23 mouse cellular contexts compared by ENCODE assay signal in the genomic region with DNA sequence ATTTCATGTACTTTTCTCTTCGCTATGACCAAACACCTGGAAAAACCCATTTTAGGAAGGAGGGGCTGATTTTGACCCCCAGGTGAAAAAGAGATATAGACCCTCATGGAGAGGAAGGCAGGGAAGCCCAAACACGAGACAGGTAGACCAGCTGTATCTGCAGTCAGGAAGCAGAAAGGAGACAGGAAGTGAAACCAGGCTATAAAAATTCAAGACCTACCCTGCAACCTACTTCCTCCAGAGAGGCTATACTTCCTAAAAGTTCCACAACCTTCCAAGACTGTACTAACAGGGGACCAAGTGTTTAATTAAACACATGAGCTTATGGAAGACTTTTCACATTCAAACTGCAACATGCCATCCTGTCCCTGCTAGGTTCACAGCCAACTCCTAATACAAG.
DNase-seq lines count a peak whose midpoint lies in the region; ATAC-seq and TF ChIP-seq lines count a peak whose summit lies in the region.
"Had no signal": no experiment of that assay in that cellular context is flagged by ENCODE, and none has a peak within 500 bp of the region (broad histone marks: within the 10 kb centered on the region; RNA-seq: fewer than 3 reads in every experiment).

No protein-coding gene starts in this region.

- H3K9me3 ChIP-seq in heart, embryonic 15.5 days (replicated peaks): no peaks in the 10 kb centered on the region
- H3K9me3 ChIP-seq in lung, embryonic 14.5 days (ENCODE audit: low read depth, low read length): no peaks in the 10 kb centered on the region
- no peaks in the 10 kb centered on the region for H3K9me3 ChIP-seq in lung, postnatal 0 days (ENCODE audit: low read length)
- no peaks in the 10 kb centered on the region for H3K9me3 ChIP-seq in kidney, embryonic 16.5 days (ENCODE audit: low read length)
- H3K9me3 ChIP-seq: embryonic facial prominence, embryonic 13.5 days; limb, embryonic 10.5 days; megakaryocyte, embryonic 14.5 days; midbrain, embryonic 15.5 days had no signal

- no peaks in the 10 kb centered on the region for H3K36me3 ChIP-seq in heart, embryonic 15.5 days
- H3K36me3 ChIP-seq in lung, embryonic 14.5 days (ENCODE audit: insufficient read depth): no peaks in the 10 kb centered on the region
- no peaks in the 10 kb centered on the region for H3K36me3 ChIP-seq in lung, postnatal 0 days (ENCODE audit: insufficient read depth, low read length)
- no peaks in the 10 kb centered on the region for H3K36me3 ChIP-seq in kidney, embryonic 16.5 days (ENCODE audit: insufficient read depth, low read length)
- H3K36me3 ChIP-seq: embryonic facial prominence, embryonic 13.5 days; limb, embryonic 10.5 days; midbrain, embryonic 15.5 days had no signal

- no peak for DNase-seq in heart, adult 8-10 months (ENCODE audit: low spot score)
- DNase-seq in lung, embryonic 14.5 days: no peak
- no peak for DNase-seq in lung, postnatal 0 days (ENCODE audit: low spot score)
- peak; percentile 8 for DNase-seq in brain, adult 2 months (ENCODE audit: low read depth, low spot score)
- DNase-seq: adrenal gland, postnatal 25 days; cerebellum, adult 8-10 months; forebrain, postnatal 0 days; kidney, adult 11 months; kidney, postnatal 10 days; lung, adult 2 months had no signal

- TF ChIP-seq EP300 in lung, postnatal 0 days (IDR thresholded peaks at IDR 0.05): no peak

- H3K27me3 ChIP-seq in heart, embryonic 15.5 days: no peaks in the 10 kb centered on the region
- no peaks in the 10 kb centered on the region for H3K27me3 ChIP-seq in lung, embryonic 14.5 days (ENCODE audit: insufficient read depth, low read length)
- no peaks in the 10 kb centered on the region for H3K27me3 ChIP-seq in lung, postnatal 0 days (replicated peaks; ENCODE audit: insufficient read depth, low read length)
- no peaks in the 10 kb centered on the region for H3K27me3 ChIP-seq in kidney, embryonic 16.5 days (ENCODE audit: insufficient read depth, low read length)
- H3K27me3 ChIP-seq: embryonic facial prominence, embryonic 13.5 days; megakaryocyte, embryonic 14.5 days; midbrain, embryonic 15.5 days; Patski had no signal

- TF ChIP-seq CTCF in lung, embryonic 14.5 days (IDR thresholded peaks at IDR 0.05; ENCODE audit: low read depth): no peak
- TF ChIP-seq CTCF in lung, postnatal 0 days (IDR thresholded peaks at IDR 0.05): no peak

- H3K4me2 ChIP-seq in heart, embryonic 15.5 days: no peak overlapping the region
- H3K4me2 ChIP-seq in lung, embryonic 14.5 days: no peak overlapping the region
- H3K4me2 ChIP-seq in lung, postnatal 0 days (replicated peaks; ENCODE audit: low read depth, low read length): no peak overlapping the region
- no peak overlapping the region for H3K4me2 ChIP-seq in kidney, embryonic 16.5 days (replicated peaks; ENCODE audit: low read depth, low read length)
- H3K4me2 ChIP-seq: embryonic facial prominence, embryonic 13.5 days; liver, embryonic 11.5 days; midbrain, embryonic 15.5 days had no signal

- H3K4me1 ChIP-seq in heart, embryonic 15.5 days (replicated peaks): peaks cover 22% of the 10 kb centered on the region
- no peaks in the 10 kb centered on the region for H3K4me1 ChIP-seq in lung, embryonic 14.5 days (ENCODE audit: insufficient read depth)
- H3K4me1 ChIP-seq in lung, postnatal 0 days (ENCODE audit: insufficient read depth, low read depth, low read length): no peaks in the 10 kb centered on the region
- no peaks in the 10 kb centered on the region for H3K4me1 ChIP-seq in kidney, embryonic 16.5 days (ENCODE audit: insufficient read depth, low read length)
- H3K4me1 ChIP-seq: embryonic facial prominence, embryonic 13.5 days; limb, embryonic 10.5 days; megakaryocyte, embryonic 14.5 days; midbrain, embryonic 15.5 days had no signal

- peak overlapping the region; percentile 82 for H3K27ac ChIP-seq in heart, embryonic 15.5 days
- H3K27ac ChIP-seq in lung, embryonic 14.5 days (ENCODE audit: low read depth): peak overlapping the region; percentile 14; the same call in 1 of the 2 replicates
- H3K27ac ChIP-seq in lung, postnatal 0 days (ENCODE audit: low read length): no peak overlapping the region
- H3K27ac ChIP-seq in kidney, embryonic 16.5 days (ENCODE audit: low read length): no peak overlapping the region
- H3K27ac ChIP-seq: embryonic facial prominence, embryonic 13.5 days; left cerebral cortex, adult 2 months; limb, embryonic 10.5 days; midbrain, embryonic 15.5 days; stomach, postnatal 0 days had no signal

- no peak for ATAC-seq in heart, embryonic 15.5 days (replicated peaks; ENCODE audit: insufficient number of reproducible peaks, insufficient read depth, low FRiP score, low read depth)
- ATAC-seq in lung, embryonic 14.5 days (ENCODE audit: insufficient read depth): no peak
- ATAC-seq in lung, postnatal 0 days: no peak
- ATAC-seq in megakaryocyte progenitor cell, adult 5-6 weeks (replicated peaks; ENCODE audit: poor library complexity): peak; percentile 75
- ATAC-seq in kidney, embryonic 16.5 days (ENCODE audit: low FRiP score, low TSS enrichment): no peak
- ATAC-seq: activated CD4-positive, CD25-positive, alpha-beta regulatory T cell, adult 4 months; forebrain, postnatal 0 days; hindbrain, embryonic 16.5 days; midbrain, embryonic 15.5 days; Patski had no signal

- no peak overlapping the region for H3K9ac ChIP-seq in heart, embryonic 15.5 days
- H3K9ac ChIP-seq in lung, embryonic 14.5 days: no peak overlapping the region
- H3K9ac ChIP-seq in lung, postnatal 0 days (replicated peaks; ENCODE audit: low read depth): no peak overlapping the region
- H3K9ac ChIP-seq in kidney, embryonic 16.5 days (replicated peaks; ENCODE audit: low read length): no peak overlapping the region
- H3K9ac ChIP-seq: embryonic facial prominence, embryonic 13.5 days; forebrain, postnatal 0 days; midbrain, embryonic 15.5 days had no signal

- WGBS in heart, embryonic 15.5 days: 65% methylated on average over 2 of the region's 2 CpGs
- WGBS in lung, embryonic 14.5 days: 79% methylated on average over 2 of the region's 2 CpGs
- 71% methylated on average over 2 of the region's 2 CpGs for WGBS in lung, postnatal 0 days
- WGBS in kidney, embryonic 16.5 days: 80% methylated on average over 2 of the region's 2 CpGs

- no peak overlapping the region for H3K4me3 ChIP-seq in heart, embryonic 15.5 days
- no peak overlapping the region for H3K4me3 ChIP-seq in lung, embryonic 14.5 days (ENCODE audit: low read depth, low read length)
- H3K4me3 ChIP-seq in lung, postnatal 0 days (ENCODE audit: low read depth, low read length): no peak overlapping the region
- H3K4me3 ChIP-seq in kidney, embryonic 16.5 days (ENCODE audit: low read length): no peak overlapping the region
- H3K4me3 ChIP-seq: embryonic facial prominence, embryonic 13.5 days; left cerebral cortex, adult 2 months; limb, embryonic 10.5 days; megakaryocyte, embryonic 14.5 days; midbrain, embryonic 15.5 days had no signal

Comparison
In these comparisons a context has a peak if more than half of its experiments do, and no peak if none do; other contexts are left out.
1. H3K27ac ChIP-seq: peak in heart, embryonic 15.5 days (single experiment) and lung, embryonic 14.5 days (single experiment); none in lung, postnatal 0 days (single experiment) and kidney, embryonic 16.5 days (single experiment).